Mouse (Mus musculus): ENCODE results near the gene Btg4.

DNA sequence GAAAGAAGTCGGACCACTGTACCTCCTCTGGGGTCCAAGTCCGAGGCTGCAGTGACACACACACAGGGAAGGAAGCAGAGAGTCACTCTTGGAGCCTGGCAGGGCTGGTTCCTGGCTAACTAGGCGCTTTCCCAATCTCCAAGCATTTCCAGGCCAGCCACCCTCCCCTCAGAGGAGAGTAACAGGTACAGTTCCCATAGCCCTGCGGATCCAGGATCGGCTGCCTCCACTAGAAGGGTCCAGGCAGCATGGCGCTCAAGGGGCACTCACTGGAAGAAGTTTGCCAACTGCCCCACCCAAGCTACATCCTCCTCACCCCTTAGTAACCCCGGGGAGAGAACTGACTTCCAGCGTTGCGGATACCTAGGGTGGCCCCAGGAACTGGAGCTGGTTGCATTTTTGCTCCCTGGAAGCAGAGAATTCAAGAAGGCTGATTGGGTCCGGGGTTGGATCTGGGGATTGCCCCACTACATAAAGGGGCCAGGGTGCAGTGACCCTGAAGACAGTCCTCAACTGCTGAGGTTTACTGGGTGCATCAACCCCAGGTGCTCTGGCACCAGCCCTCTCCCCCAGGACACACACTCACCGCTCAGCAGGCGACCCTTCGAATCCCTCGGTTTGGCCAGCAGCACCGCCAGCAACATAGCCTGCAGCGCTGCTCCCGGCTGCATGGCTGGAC lies 15.7 kb downstream of the Btg4 start:
- TF ChIP-seq CTCF (IDR thresholded peaks at IDR 0.05; ENCODE audit: extremely low read depth, insufficient read depth, low read length) (no peak), POLR2A (IDR thresholded peaks at IDR 0.05; ENCODE audit: extremely low read depth, insufficient read depth, low read length) (no peak)

Measured in cortical plate, adult 2 months (tissue).